Mouse (Mus musculus): Measurements from ENCODE around the gene Fam161a. TPM values are rescaled to one million over a fixed set of nuclear protein-coding genes. Genes with fewer than 3 reads are reported as not detected.

Gene Fam161a
- total RNA-seq, 2 experiments from 2014 or later: 1.9 to 3.0 TPM

GRCm38 (mm10) chr11:22978711-22979110 lies 28.6 kb upstream of the Fam161a start:
- Histone ChIP-seq H3K4me3 (no peak overlapping the region), H3K27ac (no peak overlapping the region)
- no peak for TF ChIP-seq CTCF (IDR thresholded peaks at IDR 0.05)
- no peak for DNase-seq
- intact Hi-C loops (cut with DNase I): loop anchor here (10.0 kb wide), 1 partner anchor 694 kb away; no protein-coding TSS in a partner anchor

GRCm38 (mm10) chr11:22979221-22979620 lies 28.1 kb upstream of the Fam161a start:
- no peak for TF ChIP-seq CTCF (IDR thresholded peaks at IDR 0.05)
- intact Hi-C loops (cut with DNase I): loop anchor here (10.0 kb wide), 1 partner anchor 694 kb away; no protein-coding TSS in a partner anchor

GRCm38 (mm10) chr11:22981041-22981440 lies 26.3 kb upstream of the Fam161a start:
- no peak for DNase-seq
- TF ChIP-seq CTCF (IDR thresholded peaks at IDR 0.05): no peak
- peak overlapping the region; percentile 95 for H3K27ac ChIP-seq
- intact Hi-C loops (cut with DNase I): loop anchor here (10.0 kb wide), 1 partner anchor 514 kb away; the partner anchor contains the start of gene Ahsa2
- H3K4me3 ChIP-seq: peak overlapping the region; percentile 96

More at GRCm38 (mm10) chr11:22979221-22979620, 28.1 kb upstream of the Fam161a start:
- no peak for DNase-seq
- H3K27ac ChIP-seq: no peak overlapping the region
- H3K4me3 ChIP-seq: no peak overlapping the region

GRCm38 (mm10) chr11:22981543-22981950 lies 25.8 kb upstream of the Fam161a start:
- DNase-seq: no peak
- Histone ChIP-seq H3K27ac (peak overlapping the region; percentile 95), H3K4me3 (peak overlapping the region; percentile 96)
- intact Hi-C loops (cut with DNase I): loop anchor here (10.0 kb wide), 1 partner anchor 513 kb away; the partner anchor contains the start of gene Ahsa2
- TF ChIP-seq CTCF (IDR thresholded peaks at IDR 0.05): no peak

- DNase-seq: peak; percentile 99
- H3K4me3 ChIP-seq: peak within 1 kb of the TSS; percentile 96
- TF ChIP-seq CTCF (IDR thresholded peaks at IDR 0.05): peak; percentile 77
- peak within 1 kb of the TSS; percentile 95 for H3K27ac ChIP-seq
- intact Hi-C loops (cut with DNase I): loop anchor here (10.0 kb wide), 1 partner anchor 513 kb away; the partner anchor contains the start of gene Ahsa2
Observed at GRCm38 (mm10) chr11:22981984-22982757, 25.2 kb upstream of the Fam161a start, which contains the start of the genes Gm28048 and Commd1. Gm28048 (minus strand) TSS chr11:22982090. Commd1 (minus strand) TSS chr11:22982382.

GRCm38 (mm10) chr11:22982846-22983245 lies 24.5 kb upstream of the Fam161a start:
- intact Hi-C loops (cut with DNase I): loop anchor here (10.0 kb wide), 1 partner anchor 512 kb away; the partner anchor contains the start of gene Ahsa2
- no peak for DNase-seq
- peak overlapping the region; percentile 95 for H3K27ac ChIP-seq
- H3K4me3 ChIP-seq: peak overlapping the region; percentile 96
- no peak for TF ChIP-seq CTCF (IDR thresholded peaks at IDR 0.05)

- no peak for TF ChIP-seq CTCF (IDR thresholded peaks at IDR 0.05)
- no peak for DNase-seq
- intact Hi-C loops (cut with DNase I): loop anchor here (5.0 to 10.0 kb wide), 2 partner anchors 162 to 509 kb away; partner anchors contain the start of gene Ahsa2
- Histone ChIP-seq H3K4me3 (no peak overlapping the region), H3K27ac (no peak overlapping the region)
Observed at GRCm38 (mm10) chr11:22985510-22985909, 21.8 kb upstream of the Fam161a start.

GRCm38 (mm10) chr11:22987357-22987756 lies 20.0 kb upstream of the Fam161a start:
- no peak overlapping the region for H3K4me3 ChIP-seq
- H3K27ac ChIP-seq: no peak overlapping the region
- intact Hi-C loops (cut with DNase I): loop anchor here (1.0 to 10.0 kb wide), 3 partner anchors 160 to 507 kb away; partner anchors contain the start of gene Ahsa2
- TF ChIP-seq CTCF (IDR thresholded peaks at IDR 0.05): peak; percentile 89
- peak; percentile 38 for DNase-seq

GRCm38 (mm10) chr11:22989786-22990185 lies 17.5 kb upstream of the Fam161a start:
- no peak for DNase-seq
- intact Hi-C loops (cut with DNase I): loop anchor here (5.0 to 10.0 kb wide), 2 partner anchors 158 to 505 kb away; partner anchors contain the start of gene Ahsa2
- TF ChIP-seq CTCF (IDR thresholded peaks at IDR 0.05): no peak
- Histone ChIP-seq H3K4me3 (peak overlapping the region; percentile 76), H3K27ac (peak overlapping the region; percentile 93)

GRCm38 (mm10) chr11:22990393-22991126 lies 16.8 kb upstream of the Fam161a start, which contains the start of gene Cct4:
Cct4 (plus strand) TSS chr11:22990519.
- no peak for TF ChIP-seq CTCF (IDR thresholded peaks at IDR 0.05)

GRCm38 (mm10) chr11:22991218-22991835 lies 16.0 kb upstream of the Fam161a start:
- no peak for DNase-seq
- intact Hi-C loops (cut with DNase I): no loop called here
- TF ChIP-seq CTCF (IDR thresholded peaks at IDR 0.05): no peak
- Histone ChIP-seq H3K4me3 (peak overlapping the region; percentile 76), H3K27ac (peak overlapping the region; percentile 93)

More at GRCm38 (mm10) chr11:22990393-22991126, 16.8 kb upstream of the Fam161a start, which contains the start of gene Cct4:
- peak; percentile 96 for DNase-seq
- peak within 1 kb of the TSS; percentile 93 for H3K27ac ChIP-seq
- peak within 1 kb of the TSS; percentile 76 for H3K4me3 ChIP-seq
- intact Hi-C loops (cut with DNase I): no loop called here

- no peak overlapping the region for H3K27ac ChIP-seq
- no peak overlapping the region for H3K4me3 ChIP-seq
- intact Hi-C loops (cut with DNase I): no loop called here
- no peak for DNase-seq
- TF ChIP-seq CTCF (IDR thresholded peaks at IDR 0.05): no peak
Observed at GRCm38 (mm10) chr11:22994271-22994670, 13.1 kb upstream of the Fam161a start.

Measured in gastrocnemius, adult 2 months (tissue).